In the genomic region with DNA sequence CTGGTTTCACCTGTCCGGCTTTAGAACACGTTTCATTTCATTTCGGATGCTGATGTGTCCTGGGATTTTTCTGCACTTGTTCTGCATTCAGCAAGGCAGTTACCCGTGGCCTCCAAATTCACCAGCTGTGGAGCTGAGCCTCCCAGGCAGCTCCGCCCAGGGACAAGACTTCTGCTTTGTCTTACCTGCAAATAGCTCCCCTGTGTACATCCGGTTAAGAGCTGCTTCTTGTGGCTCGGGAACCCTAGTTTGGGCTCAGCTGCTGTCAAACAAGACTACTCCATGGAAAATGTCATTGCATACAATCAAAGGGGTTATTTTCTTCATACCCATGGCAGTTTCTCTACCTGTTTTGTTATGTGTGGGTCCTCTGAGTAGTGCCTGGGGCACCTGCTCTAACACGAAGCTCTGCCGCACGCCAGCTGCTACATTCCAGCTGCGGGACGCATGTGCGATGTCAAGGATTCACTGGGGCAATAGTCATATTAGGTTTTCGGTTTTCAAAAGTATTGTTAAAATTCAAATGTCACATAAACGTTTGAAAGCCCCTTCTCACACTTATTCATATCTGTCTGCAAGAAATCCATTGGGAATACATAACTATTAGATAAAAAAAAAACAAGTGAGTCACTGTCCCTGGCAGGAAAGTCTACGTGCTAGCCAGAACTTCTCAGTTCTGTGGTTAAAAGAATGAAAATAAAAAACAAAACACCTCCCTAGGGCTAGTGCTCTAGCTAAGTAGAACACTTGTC, we compare ENCODE assay signal across 28 mouse cellular contexts.
A peak's percentile ranks its signal among the peaks of the same experiment; 100 is the strongest.
DNase-seq lines count a peak whose midpoint lies in the region; ATAC-seq and TF ChIP-seq lines count a peak whose summit lies in the region.
"Had no signal": no experiment of that assay in that cellular context is flagged by ENCODE, and none has a peak within 500 bp of the region (broad histone marks: within the 10 kb centered on the region; RNA-seq: fewer than 3 reads in every experiment).

No protein-coding gene starts in this region.

- H3K27me3 ChIP-seq in hindbrain, embryonic 16.5 days (replicated peaks; ENCODE audit: control insufficient read depth, insufficient read depth, low read length): no peaks in the 10 kb centered on the region
- H3K27me3 ChIP-seq in hindbrain, embryonic 11.5 days (ENCODE audit: control insufficient read depth, insufficient read depth, low read length): no peaks in the 10 kb centered on the region
- H3K27me3 ChIP-seq in E14TG2a.4 (ENCODE audit: insufficient read depth, low read length) (peaks cover 4% of the 10 kb centered on the region; the same call in 1 of the 2 replicates), myocyte (ENCODE audit: control insufficient read depth, insufficient read depth, insufficient read length) (no peaks in the 10 kb centered on the region)
- H3K27me3 ChIP-seq in limb, embryonic 10.5 days (ENCODE audit: low read depth, poor library complexity, severe bottlenecking): no peaks in the 10 kb centered on the region
- H3K27me3 ChIP-seq: heart, embryonic 15.5 days; hindbrain, embryonic 13.5 days; kidney, embryonic 15.5 days; limb, embryonic 12.5 days; liver, embryonic 15.5 days; lung, embryonic 15.5 days; neural tube, embryonic 15.5 days had no signal

- H3K4me1 ChIP-seq in hindbrain, embryonic 16.5 days (ENCODE audit: control insufficient read depth, insufficient read depth, low read depth, low read length): no peaks in the 10 kb centered on the region
- no peaks in the 10 kb centered on the region for H3K4me1 ChIP-seq in hindbrain, embryonic 11.5 days (replicated peaks; ENCODE audit: control insufficient read depth, insufficient read depth, low read length)
- peaks cover 18% of the 10 kb centered on the region for H3K4me1 ChIP-seq in E14TG2a.4 (replicated peaks; ENCODE audit: low read depth, low read length)
- H3K4me1 ChIP-seq in limb, embryonic 10.5 days: peaks cover 6% of the 10 kb centered on the region; the same call in 1 of the 2 replicates
- H3K4me1 ChIP-seq: heart, embryonic 10.5 days; heart, embryonic 15.5 days; limb, embryonic 12.5 days; liver, embryonic 15.5 days; neural tube, embryonic 15.5 days had no signal

- no peaks in the 10 kb centered on the region for H3K36me3 ChIP-seq in hindbrain, embryonic 16.5 days (ENCODE audit: control insufficient read depth, insufficient read depth, low read length)
- no peaks in the 10 kb centered on the region for H3K36me3 ChIP-seq in hindbrain, embryonic 11.5 days (ENCODE audit: control insufficient read depth, insufficient read depth, low read length)
- no peaks in the 10 kb centered on the region for H3K36me3 ChIP-seq in E14TG2a.4 (ENCODE audit: insufficient read depth, low read length)
- H3K36me3 ChIP-seq in myocyte (ENCODE audit: control insufficient read depth, insufficient read depth): no peaks in the 10 kb centered on the region
- no peaks in the 10 kb centered on the region for H3K36me3 ChIP-seq in limb, embryonic 10.5 days
- H3K36me3 ChIP-seq: heart, embryonic 10.5 days; heart, embryonic 15.5 days; hindbrain, embryonic 13.5 days; kidney, embryonic 15.5 days; limb, embryonic 12.5 days; liver, embryonic 15.5 days; lung, embryonic 15.5 days; neural tube, embryonic 15.5 days had no signal

- H3K4me2 ChIP-seq in hindbrain, embryonic 16.5 days (ENCODE audit: low read length): no peak overlapping the region
- H3K4me2 ChIP-seq in hindbrain, embryonic 11.5 days (replicated peaks; ENCODE audit: low read depth, low read length): no peak overlapping the region
- H3K4me2 ChIP-seq in myocyte (ENCODE audit: low read depth): peak overlapping the region; percentile 38
- H3K4me2 ChIP-seq: heart, embryonic 15.5 days; hindbrain, embryonic 13.5 days; kidney, embryonic 15.5 days; limb, embryonic 12.5 days; liver, embryonic 15.5 days; lung, embryonic 15.5 days; midbrain, embryonic 11.5 days; neural tube, embryonic 15.5 days had no signal

- H3K79me2 ChIP-seq in myocyte (ENCODE audit: control insufficient read depth, insufficient read depth): no peaks in the 10 kb centered on the region

- TF ChIP-seq CTCF in E14TG2a.4 (conservative IDR thresholded peaks at IDR 0.05; ENCODE audit: low read length): no peak

- WGBS in hindbrain, embryonic 16.5 days: 75% methylated on average over 16 of the region's 16 CpGs
- 85% methylated on average over 16 of the region's 16 CpGs for WGBS in hindbrain, embryonic 11.5 days
- whole genome bisulfite sequencing in limb, embryonic 10.5 days: 83% methylated on average over 16 of the region's 16 CpGs

- no peaks in the 10 kb centered on the region for H3K9me3 ChIP-seq in hindbrain, embryonic 16.5 days (ENCODE audit: control insufficient read depth, low read length)
- H3K9me3 ChIP-seq in hindbrain, embryonic 11.5 days (ENCODE audit: control insufficient read depth, low read length): no peaks in the 10 kb centered on the region
- H3K9me3 ChIP-seq in E14TG2a.4 (ENCODE audit: low read length): no peaks in the 10 kb centered on the region
- no peaks in the 10 kb centered on the region for H3K9me3 ChIP-seq in limb, embryonic 10.5 days (replicated peaks)
- H3K9me3 ChIP-seq: heart, embryonic 10.5 days; heart, embryonic 15.5 days; hindbrain, embryonic 13.5 days; kidney, embryonic 15.5 days; limb, embryonic 12.5 days; liver, embryonic 15.5 days; lung, embryonic 15.5 days; neural tube, embryonic 15.5 days had no signal

- peak; percentile 46; the same call in 1 of the 2 replicates for ATAC-seq in hindbrain, embryonic 16.5 days
- no peak for ATAC-seq in hindbrain, embryonic 11.5 days (ENCODE audit: low FRiP score)
- ATAC-seq: forebrain, embryonic 14.5 days had no signal

- H3K9ac ChIP-seq in hindbrain, embryonic 16.5 days (ENCODE audit: low read depth, low read length): no peak overlapping the region
- no peak overlapping the region for H3K9ac ChIP-seq in hindbrain, embryonic 11.5 days (ENCODE audit: low read depth, low read length)
- H3K9ac ChIP-seq: heart, embryonic 15.5 days; hindbrain, embryonic 13.5 days; kidney, embryonic 15.5 days; limb, embryonic 12.5 days; liver, embryonic 15.5 days; lung, embryonic 15.5 days; neural tube, embryonic 15.5 days had no signal

- no peak overlapping the region for H3K27ac ChIP-seq in hindbrain, embryonic 16.5 days (ENCODE audit: low read depth, low read length)
- no peak overlapping the region for H3K27ac ChIP-seq in hindbrain, embryonic 11.5 days (ENCODE audit: low read depth, low read length)
- no peak overlapping the region for H3K27ac ChIP-seq in limb, embryonic 10.5 days
- H3K27ac ChIP-seq: heart, embryonic 10.5 days; heart, embryonic 15.5 days; hindbrain, embryonic 13.5 days; kidney, embryonic 15.5 days; limb, embryonic 12.5 days; liver, embryonic 15.5 days; lung, embryonic 15.5 days; neural tube, embryonic 15.5 days had no signal

- TF ChIP-seq POLR2A in myocyte (IDR thresholded peaks at IDR 0.05; ENCODE audit: insufficient read length, low read depth): no peak

- H3K4me3 ChIP-seq in hindbrain, embryonic 16.5 days (ENCODE audit: low read length): no peak overlapping the region
- H3K4me3 ChIP-seq in hindbrain, embryonic 11.5 days (ENCODE audit: low read depth, low read length): no peak overlapping the region
- 0 out of 2 replicates have a peak overlapping the region, but pooled peaks have one; percentile 10 for H3K4me3 ChIP-seq in E14TG2a.4 (replicated peaks; ENCODE audit: low read length)
- H3K4me3 ChIP-seq in myocyte: no peak overlapping the region
- H3K4me3 ChIP-seq in limb, embryonic 10.5 days: no peak overlapping the region
- H3K4me3 ChIP-seq: heart, embryonic 10.5 days; heart, embryonic 15.5 days; hindbrain, embryonic 13.5 days; kidney, embryonic 15.5 days; limb, embryonic 12.5 days; liver, embryonic 15.5 days; lung, embryonic 15.5 days; neural tube, embryonic 15.5 days had no signal

- no peak for DNase-seq in hindbrain, embryonic 11.5 days (ENCODE audit: low spot score)
- peak; percentile 14 for DNase-seq in WW6 (ENCODE audit: low read depth, low spot score)
- no peak for DNase-seq in limb, embryonic 10.5 days (ENCODE audit: low spot score)
- no peak for DNase-seq in ovary, postnatal 10 days (ENCODE audit: low spot score)
- DNase-seq in left cerebral cortex, adult 18-20 months (ENCODE audit: low spot score in 2 of 2): no peak
- DNase-seq: adrenal gland, postnatal 25 days; cerebellum, adult 11-12 months; cerebellum, postnatal 10 days; kidney, adult 18-20 months; kidney, postnatal 36 days; layer of hippocampus, postnatal 36 days; lung, postnatal 36 days; right cerebral cortex, postnatal 25 days; spleen, adult 18-20 months; thymus, postnatal 14 days had no signal

- H3ac ChIP-seq in myocyte (ENCODE audit: control insufficient read depth, insufficient read length): no peak overlapping the region

TF ChIP-seq in myocyte, 11 proteins besides CTCF, POLR2A, EP300 and RAD21:
- TF ChIP-seq USF1 (IDR thresholded peaks at IDR 0.05; ENCODE audit: low read depth): no peak
